Mouse (Mus musculus) heart, postnatal 0 days (tissue): ENCODE measurements around the gene Gm10912. TPM values are rescaled to one million over a fixed set of nuclear protein-coding genes. Genes with fewer than 3 reads are reported as not detected.
"Not testable (repeated sequence)": the region's sequence is repeated elsewhere in the genome, so short reads cannot be mapped to it uniquely, and the experiment has no call there.

Experiments used
- ATAC-seq: fragments of 200-750 bp; cut with Nextera tagmentation; 2 replicates; pipeline ENCODE4 v1.8.0; 2017; ENCODE audit warnings: low read depth, moderate number of reproducible peaks, moderate library complexity; ENCODE audit not compliant: insufficient read depth
- DNase-seq: peaks from one replicate; pipeline ENCODE4 v3.0.0-alpha.2; 2016; ENCODE audit warnings: low spot score
- H3K27ac ChIP-seq: fragments of 300-500 bp; sonication (generic); 2 replicates; pipeline ENCODE4 v1.5.1; 2014; ENCODE audit warnings: low read depth, mild to moderate bottlenecking
- H3K27me3 ChIP-seq: fragments of 300-500 bp; sonication (generic); 2 replicates; pipeline ENCODE4 v1.6.1; 2014; ENCODE audit warnings: low read length, mixed read lengths; ENCODE audit not compliant: control insufficient read depth, insufficient read depth
- H3K36me3 ChIP-seq: fragments of 300-500 bp; sonication (generic); replicated peaks from 2 replicates; pipeline ENCODE4 v1.6.1; 2014; ENCODE audit warnings: low read length, mixed read lengths; ENCODE audit not compliant: control insufficient read depth, insufficient read depth
- H3K4me1 ChIP-seq: fragments of 300-500 bp; sonication (generic); 2 replicates; pipeline ENCODE4 v1.6.1; 2014; ENCODE audit warnings: antibody characterized with exemption; ENCODE audit not compliant: control insufficient read depth, insufficient read depth
- H3K4me2 ChIP-seq: fragments of 300-500 bp; sonication (generic); 2 replicates; pipeline ENCODE4 v1.6.1; 2014; ENCODE audit warnings: low read depth, mild to moderate bottlenecking, low read length, moderate library complexity
- H3K4me3 ChIP-seq: fragments of 300-500 bp; sonication (generic); 2 replicates; pipeline ENCODE4 v1.5.1; 2014; ENCODE audit warnings: low read depth, low read length
- H3K9ac ChIP-seq: fragments of 300-500 bp; sonication (generic); replicated peaks from 2 replicates; pipeline ENCODE4 v1.6.1; 2014; ENCODE audit warnings: low read depth, low read length, mixed read lengths
- H3K9me3 ChIP-seq: fragments of 300-500 bp; sonication (generic); replicated peaks from 2 replicates; pipeline ENCODE4 v1.6.1; 2016; ENCODE audit warnings: low read length; ENCODE audit not compliant: control insufficient read depth
- CTCF ChIP-seq: IDR thresholded peaks from 2 replicates; pipeline ENCODE4 v1.5.1; 2016; ENCODE audit warnings: antibody characterized with exemption, control low read depth, low read depth
- EP300 ChIP-seq: IDR thresholded peaks from 2 replicates; pipeline ENCODE4 v1.6.1; 2016; ENCODE audit warnings: antibody characterized with exemption, low read depth
- WGBS: fragments of 180-500 bp; shearing (Covaris S2); extraction: QIAGEN DNeasy Blood & Tissue Kit; methylation state at CpG from one replicate; pipeline ENCODE4 v1.1.7; 2014; 5-methylcytosine and 5-hydroxymethylcytosine counted together
- polyA plus RNA-seq: library from polyadenylated mRNA; unstranded; fragments of >200 nt; fragmentation: Nextera tagmentation; extraction: Ambion mirVana; gene quantifications from 2 replicates; pipeline ENCODE4 v1.2.1, GENCODE M21; 2015
- total RNA-seq: library from RNA; depleted of rRNA; stranded (reverse); fragments of >200 nt; gene quantifications from 2 replicates; pipeline ENCODE4 v1.2.3, GENCODE M21; 2014; ENCODE audit warnings: low replicate concordance

Gm10912 gene
- total and polyA plus RNA-seq, 2 experiments from 2014 or later: 0.07 TPM; not detected in 1

DNA sequence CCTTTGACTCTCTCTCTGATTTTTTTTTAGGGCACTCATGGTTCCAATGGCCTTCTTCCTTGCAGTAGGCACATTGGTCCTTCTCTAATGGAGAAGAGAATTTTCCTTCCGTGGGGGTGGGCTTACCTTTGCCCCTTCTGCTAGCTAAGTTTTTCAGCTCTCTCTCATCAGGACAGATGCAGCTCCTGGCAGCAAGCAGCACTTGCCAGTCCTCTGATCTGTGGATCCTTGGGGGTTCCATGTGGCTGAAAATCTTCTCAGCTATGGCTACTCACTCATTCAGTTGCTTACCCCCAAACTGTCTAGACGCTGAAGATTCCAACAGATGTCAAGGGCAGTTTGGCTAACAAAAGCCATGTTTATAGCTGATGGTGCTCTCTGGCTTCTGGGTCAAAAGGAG, 27.7 kb downstream of the Gm10912 start:
- Histone ChIP-seq H3K4me3 (no peak overlapping the region), H3K4me2 (no peak overlapping the region), H3K27me3 (no peaks in the 10 kb centered on the region), H3K36me3 (no peaks in the 10 kb centered on the region), H3K4me1 (peaks cover 8% of the 10 kb centered on the region), H3K9ac (no peak overlapping the region), H3K27ac (no peak overlapping the region), H3K9me3 (no peaks in the 10 kb centered on the region)
- no peak for DNase-seq
- no peak for TF ChIP-seq EP300
- TF ChIP-seq CTCF: no peak
- WGBS: 61% methylated on average over 2 of the region's 2 CpGs
- no peak for ATAC-seq

DNA sequence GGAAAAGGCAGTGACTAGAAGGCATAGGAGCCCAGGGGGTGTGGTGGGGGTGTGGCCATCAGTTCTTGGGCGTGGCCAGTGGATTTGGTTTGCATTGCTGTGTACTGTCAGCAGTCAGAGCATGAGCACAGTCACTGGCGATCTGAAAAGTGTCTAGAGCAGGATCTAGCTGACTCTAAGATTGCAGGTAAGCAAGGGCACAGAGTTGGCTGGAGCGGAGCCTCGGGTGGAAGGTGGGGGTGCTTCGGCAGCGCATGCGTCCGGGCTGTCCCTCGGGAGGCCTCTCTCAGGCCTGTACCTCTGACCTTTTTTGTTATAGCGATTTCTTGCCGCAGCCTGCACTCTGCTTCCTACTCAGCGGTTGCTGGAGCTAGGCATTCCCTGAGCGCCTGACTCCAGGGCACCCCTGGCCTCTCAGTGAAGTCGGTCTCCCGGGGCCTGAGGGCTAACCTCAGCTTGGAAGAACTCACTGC, 30.2 kb downstream of the Gm10912 start, which contains the start of gene Cd59a:
Gene Cd59a (plus strand): TSS at position 61 of the 473 bp plus-strand sequence.
- Histone ChIP-seq H3K27me3 (no peaks in the 10 kb centered on the region), H3K36me3 (no peaks in the 10 kb centered on the region), H3K9me3 (no peaks in the 10 kb centered on the region), H3K9ac (peak within 1 kb of the TSS; percentile 81), H3K4me2 (peak within 1 kb of the TSS; percentile 81), H3K4me3 (peak within 1 kb of the TSS; percentile 56), H3K27ac (peak within 1 kb of the TSS; percentile 98), H3K4me1 (peaks cover 18% of the 10 kb centered on the region)
- WGBS: 0% methylated on average over 15 of the region's 15 CpGs
- ATAC-seq (peak; percentile 91), DNase-seq (peak; percentile 91)
- TF ChIP-seq CTCF: no peak
- TF ChIP-seq EP300: no peak

DNA sequence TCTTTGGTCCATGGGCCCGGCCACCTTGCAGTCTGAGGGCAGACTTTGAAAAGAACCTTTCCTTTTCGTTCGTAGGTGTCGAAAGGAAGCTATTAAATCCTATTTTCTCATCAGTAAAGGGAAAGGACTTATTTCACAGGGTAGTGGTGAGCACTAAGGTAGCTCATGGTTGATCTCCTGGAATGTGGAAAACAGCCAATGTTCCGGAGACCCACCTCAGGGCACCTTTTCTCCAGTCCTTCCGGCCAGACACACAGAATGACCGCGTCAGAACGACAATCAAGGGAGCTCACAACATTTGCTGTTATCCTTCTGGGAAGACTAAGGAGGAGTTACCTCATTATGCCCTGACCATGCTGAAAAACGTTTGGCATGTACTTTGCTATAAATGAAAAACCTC, 30.6 kb downstream of the Gm10912 start:
- no peak for ATAC-seq
- TF ChIP-seq CTCF (no peak), EP300 (no peak)
- Histone ChIP-seq H3K4me2 (peak overlapping the region; percentile 81), H3K27ac (peak overlapping the region; percentile 98), H3K9ac (peak overlapping the region; percentile 81), H3K27me3 (no peaks in the 10 kb centered on the region), H3K4me1 (peaks cover 18% of the 10 kb centered on the region), H3K4me3 (peak overlapping the region; percentile 56), H3K9me3 (no peaks in the 10 kb centered on the region), H3K36me3 (no peaks in the 10 kb centered on the region)
- DNase-seq: no peak
- WGBS: 10% methylated on average over 10 of the region's 10 CpGs

DNA sequence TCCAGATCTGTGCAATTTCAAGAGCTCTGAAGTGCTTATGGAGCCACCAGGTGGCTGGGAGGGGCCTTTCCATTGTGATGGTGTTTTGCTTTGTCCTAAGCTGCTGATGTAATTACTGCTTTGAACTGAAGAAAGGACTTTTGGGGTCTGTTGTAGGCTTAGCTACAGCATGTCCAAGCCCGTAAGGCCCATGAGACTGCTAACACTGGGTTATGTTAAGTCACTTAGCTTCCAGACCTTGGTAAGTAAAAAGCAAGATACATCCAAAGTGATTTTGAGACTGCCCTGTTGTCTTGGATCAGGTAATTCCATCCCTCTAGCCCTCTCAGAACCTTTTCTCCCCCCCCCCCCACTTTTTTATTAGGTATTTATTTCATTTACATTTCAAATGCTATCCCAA, 31.2 kb downstream of the Gm10912 start:
- H3K4me1 ChIP-seq: peaks cover 18% of the 10 kb centered on the region
- not testable (repeated sequence) for DNase-seq, H3K27me3 ChIP-seq, H3K36me3 ChIP-seq, H3K9me3 ChIP-seq, H3K9ac ChIP-seq
- WGBS: 39% methylated on average over 1 of the region's 1 CpGs
- ATAC-seq: peak; percentile 30; the same call in 1 of the 2 replicates
- H3K4me2 ChIP-seq: peak overlapping the region; percentile 81
- H3K4me3 ChIP-seq: peak overlapping the region; percentile 56; the same call in 1 of the 2 replicates
- peak overlapping the region; percentile 98 for H3K27ac ChIP-seq

DNA sequence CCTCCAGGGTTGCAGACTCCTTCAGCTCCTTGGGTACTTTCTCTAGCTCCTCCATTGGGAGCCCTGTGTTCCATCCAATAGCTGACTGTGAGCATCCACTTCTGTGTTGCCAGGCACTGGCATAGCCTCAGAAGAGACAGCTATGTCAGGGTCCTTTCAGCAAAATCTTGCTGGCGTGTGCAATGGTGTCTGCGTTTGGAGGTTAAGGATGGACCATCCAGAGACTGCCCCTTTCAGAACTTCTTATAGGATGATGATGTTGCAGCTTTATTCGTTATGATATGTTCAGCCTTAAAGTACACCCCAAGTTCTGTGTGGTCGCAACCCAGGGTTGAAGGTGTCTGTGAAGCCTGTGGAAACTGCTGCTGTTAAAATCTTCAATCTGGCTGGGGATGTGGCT, 31.8 kb downstream of the Gm10912 start:
- not testable (repeated sequence) for DNase-seq, H3K36me3 ChIP-seq, H3K4me3 ChIP-seq, ATAC-seq, H3K27ac ChIP-seq, H3K9ac ChIP-seq, H3K9me3 ChIP-seq, H3K27me3 ChIP-seq
- WGBS: 87% methylated on average over 4 of the region's 4 CpGs
- Histone ChIP-seq H3K4me2 (peak overlapping the region; percentile 10; the same call in 1 of the 2 replicates), H3K4me1 (peaks cover 21% of the 10 kb centered on the region)

DNA sequence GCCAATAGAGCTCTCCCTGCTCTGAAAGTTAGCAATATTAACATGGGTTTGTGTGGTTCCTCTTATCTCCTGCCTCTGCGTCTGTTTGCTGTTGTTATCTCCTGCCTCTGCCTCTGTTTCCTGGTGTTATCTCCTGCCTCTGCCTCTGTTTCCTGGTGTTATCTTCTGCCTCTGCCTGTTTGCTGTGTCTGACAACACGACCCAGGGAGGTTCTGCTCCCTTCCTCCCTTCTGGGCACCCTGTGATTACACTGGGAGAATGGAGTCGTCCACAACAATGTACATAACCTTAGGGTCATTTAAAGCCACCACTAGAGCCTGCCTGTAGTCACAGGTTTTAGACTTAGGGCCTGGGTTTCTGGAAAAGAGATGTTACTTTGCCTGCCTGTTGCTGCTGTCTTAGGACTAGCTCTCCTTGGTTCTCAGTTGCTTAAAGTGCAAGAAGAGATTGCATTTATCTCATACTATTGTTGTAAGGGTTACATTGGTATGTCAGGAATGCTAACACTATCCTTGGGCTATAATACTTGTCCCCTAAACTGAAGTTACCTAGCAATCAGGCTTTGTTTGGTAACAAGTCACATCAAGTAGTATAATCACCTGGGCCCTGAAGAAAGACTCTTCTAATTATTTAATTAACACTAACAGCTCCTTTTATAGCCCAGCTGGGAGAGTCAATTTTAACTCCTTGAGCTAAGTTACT, 33.1 kb downstream of the Gm10912 start:
- Histone ChIP-seq H3K4me3 (no peak overlapping the region), H3K4me2 (0 out of 2 replicates have a peak overlapping the region, but pooled peaks have one; percentile 1)
- ATAC-seq: no peak

More for the DNA sequence above, 33.1 kb downstream of the Gm10912 start:
- TF ChIP-seq CTCF (no peak), EP300 (no peak)
- peaks cover 28% of the 10 kb centered on the region for H3K4me1 ChIP-seq
- peak overlapping the region; percentile 45 for H3K27ac ChIP-seq
- H3K9ac ChIP-seq: no peak overlapping the region
- DNase-seq: no peak
- no peaks in the 10 kb centered on the region for H3K27me3 ChIP-seq
- WGBS: 6% methylated on average over 3 of the region's 3 CpGs
- no peaks in the 10 kb centered on the region for H3K9me3 ChIP-seq
- H3K36me3 ChIP-seq: no peaks in the 10 kb centered on the region
